Mouse (Mus musculus) T-cell, adult 2 months (primary cell): ENCODE data around the gene Mgea5.

Experiments
- DNase-seq: peaks from one replicate; pipeline ENCODE4 v3.0.0; 2022; ENCODE audit warnings: low spot score

Gene Mgea5

GRCm38 (mm10) chr19:45731658-45732057, 52.0 kb downstream of the Mgea5 start:
- DNase-seq = no peak

DNA sequence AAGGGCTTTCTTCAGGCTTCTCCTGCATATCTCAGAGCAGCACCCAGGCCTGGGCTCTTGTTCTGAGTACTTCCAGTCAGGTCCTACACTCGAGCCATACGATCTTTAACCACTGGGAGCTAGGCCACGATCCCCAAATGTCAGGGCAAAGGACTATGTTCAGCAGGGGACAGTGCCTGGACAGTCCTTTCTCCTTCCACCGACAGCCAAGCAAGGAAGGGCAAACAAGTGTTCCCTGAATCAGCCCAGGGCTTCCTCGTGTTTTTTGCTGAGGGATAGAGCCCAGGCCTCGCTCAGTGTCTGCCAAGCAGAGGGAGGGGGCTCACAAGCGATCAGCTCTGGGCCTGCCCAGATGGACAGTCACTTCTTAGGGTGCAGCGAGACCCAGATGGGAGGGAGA, 53.6 kb downstream of the Mgea5 start:
- no peak for DNase-seq

GRCm38 (mm10) chr19:45727231-45727630, 56.4 kb downstream of the Mgea5 start:
- DNase-seq = no peak

- DNase-seq = no peak
Observed at GRCm38 (mm10) chr19:45725677-45726277, 57.9 kb downstream of the Mgea5 start.

GRCm38 (mm10) chr19:45722188-45722587, 61.4 kb downstream of the Mgea5 start:
- no peak for DNase-seq

GRCm38 (mm10) chr19:45718286-45718685, 65.4 kb downstream of the Mgea5 start:
- no peak for DNase-seq

GRCm38 (mm10) chr19:45717493-45718220, 66.0 kb downstream of the Mgea5 start:
- DNase-seq = no peak

DNA sequence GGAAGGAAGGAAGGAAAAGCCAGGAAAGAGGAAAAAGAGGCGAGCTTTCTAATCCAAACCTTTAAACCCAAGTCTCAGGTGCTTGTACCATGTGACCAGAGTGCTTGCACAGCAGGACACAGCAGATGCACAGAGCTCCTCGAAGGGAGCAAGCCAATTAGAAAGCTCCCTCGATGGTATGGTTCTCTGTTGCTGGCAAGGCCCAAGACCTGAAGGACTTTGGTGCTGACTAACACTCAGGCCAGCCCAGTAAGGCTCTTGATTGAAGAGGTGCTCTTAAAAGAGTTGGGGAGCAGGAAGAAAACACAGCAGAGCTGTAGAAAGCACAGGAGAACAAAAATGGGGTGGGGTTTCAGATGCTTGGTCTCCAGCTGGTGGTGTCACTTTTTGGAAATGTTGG, 74.9 kb downstream of the Mgea5 start:
- no peak for DNase-seq
